Mouse (Mus musculus): ENCODE data around the gene Ece2. TPM values are rescaled to one million over a fixed set of nuclear protein-coding genes. Genes with fewer than 3 reads are reported as not detected.

Ece2 gene
- total RNA-seq (2017): 0.38 and 3.0 TPM in 2 replicates

DNA sequence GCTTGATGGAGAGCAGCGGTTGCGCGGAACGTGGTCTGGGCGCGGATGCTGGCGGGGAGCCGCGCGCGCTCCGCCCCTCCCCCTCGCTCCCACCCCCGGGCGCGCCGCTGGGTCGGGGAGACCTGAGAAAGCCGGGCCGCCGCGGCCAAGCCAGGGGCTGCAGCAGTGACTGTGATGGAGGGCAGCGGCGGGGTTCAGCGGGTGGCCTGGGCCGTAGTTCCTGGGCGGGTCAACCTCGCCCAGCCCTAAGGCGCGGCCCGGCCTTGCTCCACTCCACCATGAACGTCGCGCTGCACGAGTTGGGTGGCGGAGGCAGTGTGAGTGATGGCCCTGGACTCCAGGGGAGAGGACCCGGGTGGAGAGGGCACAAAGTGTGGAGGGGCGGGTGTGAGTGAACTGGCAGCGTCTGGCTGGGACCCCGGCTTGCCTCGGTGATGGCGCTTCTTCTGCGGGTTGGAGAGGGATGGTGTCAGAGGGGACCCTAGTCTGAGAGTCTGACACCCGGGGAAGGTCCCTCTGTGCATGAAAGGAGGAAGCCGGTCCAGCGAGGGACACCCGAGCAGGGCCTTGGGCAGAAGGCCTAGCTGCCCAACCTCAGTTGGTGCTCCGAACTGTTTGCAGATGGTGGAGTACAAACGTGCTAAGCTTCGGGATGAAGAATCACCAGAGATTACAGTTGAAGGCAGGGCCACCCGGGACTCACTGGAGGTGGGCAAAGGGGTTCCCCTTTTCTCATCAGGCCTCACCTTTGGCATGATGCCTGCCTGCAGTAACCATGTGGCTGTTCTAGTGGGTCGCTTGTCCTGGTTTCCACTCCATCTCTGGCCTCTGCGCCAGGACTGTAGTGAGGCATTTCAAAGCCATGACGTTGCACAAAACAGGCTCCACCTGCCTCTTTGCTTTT lies at the start of gene Ece2:
TSS of gene Ece2 (plus strand) at position 98 of the 904 bp plus-strand sequence.
- ATAC-seq (replicated peaks in 1 of 2; ENCODE audit: insufficient read depth in 1 of 2, low FRiP score in 2 of 2, low TSS enrichment in 1 of 2, low read depth in 1 of 2, poor library complexity in 2 of 2, severe bottlenecking in 2 of 2): peak; percentile 7 to 48; a peak in 2 of 4 replicates

DNA sequence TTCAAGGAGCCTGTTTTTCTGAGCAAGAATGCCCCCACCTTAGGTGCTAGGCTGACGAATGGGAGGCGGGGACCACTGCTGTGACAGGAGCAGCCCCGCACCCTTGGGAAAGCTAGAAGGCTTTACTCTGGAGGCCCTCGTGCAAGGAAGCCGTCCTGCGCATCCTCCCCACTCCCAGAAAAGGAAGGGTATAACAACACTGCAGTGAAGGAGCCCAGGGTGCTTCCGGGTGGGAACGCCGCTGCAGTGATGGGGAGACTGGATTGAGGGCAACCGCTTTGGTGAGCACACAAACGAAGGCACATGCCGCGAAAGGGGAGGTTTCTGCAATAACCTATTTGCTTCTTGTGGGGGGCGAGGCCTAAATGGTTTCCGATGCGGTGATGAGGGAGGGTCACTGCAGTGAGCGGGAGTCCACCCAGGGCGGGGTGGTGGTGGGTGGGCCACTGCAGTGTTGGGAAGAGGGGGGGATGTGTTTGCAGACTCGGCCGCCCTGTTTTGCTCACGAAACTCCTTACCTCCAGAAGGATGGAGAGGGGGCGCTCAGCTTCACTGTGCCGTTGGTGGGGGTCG lies 40.2 kb upstream of the Ece2 start, which contains the start of gene Vwa5b2:
TSS of gene Vwa5b2 (plus strand) at position 106 of the 573 bp plus-strand sequence.
- 0 out of 4 replicates have a peak, but pooled peaks of 1 of the 2 experiments have one; percentile 19 for ATAC-seq (replicated peaks in 1 of 2; ENCODE audit: insufficient read depth in 1 of 2, low FRiP score in 2 of 2, low TSS enrichment in 1 of 2, low read depth in 1 of 2, poor library complexity in 2 of 2, severe bottlenecking in 2 of 2)

DNA sequence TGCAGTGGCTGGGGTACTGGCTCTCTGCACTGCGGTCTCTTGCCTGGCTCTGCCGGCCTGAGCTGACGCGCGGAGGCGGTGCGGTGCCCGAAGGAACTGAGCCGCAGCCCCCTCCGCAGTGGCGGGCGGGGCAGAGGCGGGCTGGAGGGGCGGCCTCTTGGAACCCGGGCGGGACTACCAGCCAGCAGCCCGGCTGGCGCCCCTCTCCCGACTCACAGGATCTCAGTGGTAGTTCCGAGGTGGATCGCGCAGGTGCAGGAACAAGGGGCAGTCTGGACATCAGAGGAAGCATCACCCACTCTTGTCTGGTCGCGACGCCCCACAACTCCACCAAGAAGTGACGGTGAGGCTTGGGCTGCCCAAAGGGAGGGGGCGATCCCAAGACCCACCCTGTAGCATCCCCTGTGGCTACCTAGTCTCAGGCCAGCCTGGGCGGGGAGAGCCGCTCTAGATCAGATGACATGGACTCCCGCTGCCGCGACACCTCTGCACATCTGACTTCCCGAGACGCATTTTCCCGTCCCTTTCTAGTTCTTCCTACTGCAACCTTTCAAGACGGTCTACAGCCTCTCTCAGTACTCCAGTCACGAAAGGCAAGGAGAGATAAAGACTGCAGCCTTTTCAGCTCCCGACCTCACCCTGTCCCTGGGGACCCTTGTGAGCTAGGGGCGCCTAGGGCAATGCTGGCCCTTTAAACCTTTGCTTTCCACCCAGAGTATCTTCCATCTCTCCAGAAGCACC lies 39.5 kb upstream of the Ece2 start:
- ATAC-seq (replicated peaks in 1 of 2; ENCODE audit: insufficient read depth in 1 of 2, low FRiP score in 2 of 2, low TSS enrichment in 1 of 2, low read depth in 1 of 2, poor library complexity in 2 of 2, severe bottlenecking in 2 of 2): peak; percentile 2 to 39; a peak in 1 of 4 replicates

DNA sequence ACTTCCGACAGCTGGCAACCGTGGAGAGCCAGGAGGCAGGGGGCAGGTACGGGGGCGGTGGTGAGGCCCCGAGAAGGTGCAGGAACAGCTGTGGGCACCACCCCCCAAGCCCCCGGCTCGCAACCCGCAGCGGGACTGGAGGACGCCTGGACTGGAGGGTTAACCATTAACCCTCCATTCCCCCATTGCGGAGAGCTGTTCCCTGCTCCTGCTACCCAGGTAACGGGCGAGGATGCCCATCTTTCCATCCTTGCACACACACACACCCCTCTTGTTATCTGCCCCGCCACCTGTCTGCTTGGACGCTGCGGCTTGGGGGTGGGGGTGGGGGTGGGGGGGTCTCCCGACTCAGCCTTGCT lies 39.0 kb upstream of the Ece2 start:
- ATAC-seq (replicated peaks in 1 of 2; ENCODE audit: insufficient read depth in 1 of 2, low FRiP score in 2 of 2, low TSS enrichment in 1 of 2, low read depth in 1 of 2, poor library complexity in 2 of 2, severe bottlenecking in 2 of 2): no peak

DNA sequence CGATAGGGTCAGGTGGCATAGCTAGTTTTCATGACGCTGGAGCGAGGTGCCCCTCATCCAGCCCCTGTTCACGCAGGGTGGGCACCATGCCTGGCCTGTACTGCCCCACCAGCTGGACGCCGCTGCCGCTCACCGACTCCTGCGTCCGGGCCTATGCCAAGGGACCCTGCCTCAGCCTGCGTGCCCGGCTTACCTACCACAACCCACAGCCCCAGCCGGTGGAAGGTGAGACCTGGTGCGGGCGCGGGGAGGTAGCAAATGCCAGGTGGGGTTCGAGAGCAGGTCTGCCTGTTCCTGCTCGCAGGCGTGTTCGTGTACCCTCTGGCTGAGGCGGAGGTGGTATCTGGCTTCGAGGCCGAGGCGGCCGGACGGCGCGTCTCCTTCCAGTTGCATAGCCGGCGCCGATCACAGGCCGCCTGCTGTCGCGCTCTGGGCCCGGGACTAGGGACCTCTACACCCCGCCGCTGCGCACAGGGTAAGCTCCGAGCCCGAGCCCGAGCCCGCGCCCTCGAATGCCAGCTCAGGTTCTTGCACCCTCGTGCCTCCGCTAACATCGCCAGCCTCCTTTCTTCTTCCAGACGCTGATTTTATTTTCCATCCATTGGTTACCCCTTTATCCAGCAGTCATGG lies 38.4 kb upstream of the Ece2 start:
- no peak for ATAC-seq (replicated peaks in 1 of 2; ENCODE audit: insufficient read depth in 1 of 2, low FRiP score in 2 of 2, low TSS enrichment in 1 of 2, low read depth in 1 of 2, poor library complexity in 2 of 2, severe bottlenecking in 2 of 2)

DNA sequence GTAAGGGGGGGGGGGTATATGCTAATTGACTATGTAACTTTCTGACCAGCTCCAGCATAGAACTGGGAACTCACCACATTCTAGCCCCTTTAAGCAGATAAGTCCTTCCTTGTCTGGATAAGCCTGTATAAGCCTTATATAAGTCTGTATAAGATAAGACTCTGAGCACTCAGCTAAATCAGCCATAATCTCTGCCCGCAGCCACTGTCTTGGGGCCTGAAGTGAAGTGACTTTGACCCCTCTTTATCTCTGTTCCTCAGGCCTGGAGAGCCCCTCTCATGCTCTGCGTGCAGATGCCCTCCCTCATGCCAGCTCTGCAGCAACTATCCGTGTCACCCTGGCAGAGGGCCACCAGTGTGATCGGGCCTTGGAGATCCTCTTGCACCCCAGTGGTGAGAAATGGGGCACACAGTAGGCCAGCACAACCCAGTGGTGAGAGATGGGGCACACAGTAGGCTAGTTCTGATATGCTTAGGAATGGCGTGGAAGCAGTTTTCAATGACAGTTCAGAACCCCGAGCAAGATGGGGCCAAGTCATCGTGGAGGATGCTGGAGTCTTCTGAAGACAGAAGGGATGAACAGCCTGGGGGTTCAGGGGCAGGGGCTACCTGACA lies 34.5 kb upstream of the Ece2 start:
- ATAC-seq (replicated peaks in 1 of 2; ENCODE audit: insufficient read depth in 1 of 2, low FRiP score in 2 of 2, low TSS enrichment in 1 of 2, low read depth in 1 of 2, poor library complexity in 2 of 2, severe bottlenecking in 2 of 2): no peak

DNA sequence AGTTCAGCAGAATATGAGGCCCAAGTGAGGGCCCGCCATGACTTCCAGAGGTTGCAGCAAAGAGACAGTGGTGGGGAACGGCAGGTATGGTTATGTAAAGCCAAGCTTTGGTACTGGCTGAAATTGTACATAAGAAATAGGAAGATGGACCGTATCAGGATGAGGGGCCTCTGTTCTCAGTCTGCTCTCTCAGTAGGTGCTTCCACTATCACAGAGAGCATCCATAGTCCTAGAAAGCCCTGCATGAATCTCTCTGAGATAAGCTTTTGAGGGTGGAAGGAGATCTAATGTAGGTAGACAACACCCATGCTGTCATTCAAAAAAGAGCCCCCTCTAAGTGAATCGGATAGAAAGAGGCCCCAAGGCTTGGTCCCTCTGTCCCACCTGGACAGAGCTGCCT lies 33.9 kb upstream of the Ece2 start:
- ATAC-seq (replicated peaks in 1 of 2; ENCODE audit: insufficient read depth in 1 of 2, low FRiP score in 2 of 2, low TSS enrichment in 1 of 2, low read depth in 1 of 2, poor library complexity in 2 of 2, severe bottlenecking in 2 of 2): no peak

DNA sequence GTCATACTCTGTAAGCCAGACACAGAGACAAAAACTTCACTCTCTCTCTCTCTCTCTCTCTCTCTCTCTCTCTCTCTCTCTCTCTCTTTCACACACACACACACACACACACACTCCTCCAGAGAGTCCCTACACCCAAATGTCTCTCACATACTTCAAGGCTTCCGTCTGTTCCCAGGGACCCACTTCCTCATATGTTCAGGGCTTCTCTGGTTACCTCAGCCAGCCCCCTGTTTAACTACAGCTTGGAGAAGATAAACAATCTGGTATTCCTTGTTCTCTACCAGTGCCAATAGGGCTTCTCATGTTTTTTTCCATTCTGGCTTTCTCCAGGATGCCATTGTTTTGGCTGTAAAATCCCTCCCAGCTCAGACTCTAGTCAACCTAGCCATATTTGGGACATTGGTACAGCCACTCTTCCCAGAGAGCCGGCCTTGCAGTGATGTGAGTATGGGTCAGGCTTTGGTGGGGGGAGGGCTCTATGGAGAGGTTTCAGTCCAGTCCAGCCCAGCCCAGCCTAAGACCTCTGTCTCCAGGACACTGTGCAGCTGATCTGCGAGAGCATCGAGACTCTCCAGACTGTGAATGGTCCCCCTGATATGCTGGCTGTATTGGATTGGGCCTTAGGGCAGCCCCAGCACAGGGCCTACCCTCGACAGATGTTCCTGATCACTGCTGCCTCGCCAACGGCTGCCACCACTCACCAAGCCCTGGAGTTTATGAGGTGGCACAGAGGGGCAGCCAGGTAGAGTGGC lies 32.8 kb upstream of the Ece2 start:
- no peak for ATAC-seq (replicated peaks in 1 of 2; ENCODE audit: insufficient read depth in 1 of 2, low FRiP score in 2 of 2, low TSS enrichment in 1 of 2, low read depth in 1 of 2, poor library complexity in 2 of 2, severe bottlenecking in 2 of 2)

DNA sequence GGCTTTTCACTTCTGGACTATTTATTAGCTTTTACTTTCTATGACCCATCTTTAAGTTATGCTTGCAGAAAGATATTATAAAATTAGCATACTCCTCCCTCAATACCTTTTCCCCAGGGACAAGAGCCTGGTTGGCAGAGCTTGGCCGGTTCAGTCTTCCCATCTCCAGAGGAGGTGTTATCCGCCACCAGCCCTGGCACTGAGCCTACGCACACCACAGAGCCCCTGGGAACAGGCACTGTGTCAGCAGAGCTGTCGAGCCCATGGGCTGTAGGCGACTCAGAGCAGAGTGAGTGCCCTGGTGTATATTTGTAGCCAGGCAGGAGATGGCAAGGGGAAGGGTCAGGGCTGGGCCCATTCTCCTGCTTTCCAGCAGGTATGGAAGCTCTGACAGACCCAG lies 29.1 kb upstream of the Ece2 start:
- ATAC-seq (replicated peaks in 1 of 2; ENCODE audit: insufficient read depth in 1 of 2, low FRiP score in 2 of 2, low TSS enrichment in 1 of 2, low read depth in 1 of 2, poor library complexity in 2 of 2, severe bottlenecking in 2 of 2): no peak

DNA sequence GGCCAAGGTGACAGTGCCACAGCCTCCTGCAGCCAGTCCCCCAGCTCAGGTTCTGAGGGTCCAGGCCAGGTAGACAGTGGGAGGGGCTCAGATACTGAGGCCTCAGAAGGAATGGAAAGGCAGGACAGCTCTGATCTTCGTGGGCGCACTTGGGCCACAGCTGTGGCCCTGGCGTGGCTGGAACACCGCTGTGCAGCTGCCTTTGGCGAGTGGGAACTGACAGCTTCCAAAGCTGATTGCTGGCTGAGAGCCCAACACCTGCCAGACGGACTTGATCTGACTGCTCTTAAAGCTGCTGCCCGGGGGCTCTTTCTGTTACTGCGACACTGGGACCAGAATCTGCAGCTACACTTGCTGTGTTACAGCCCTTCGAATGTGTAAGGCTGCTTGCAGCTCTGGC lies 24.9 kb upstream of the Ece2 start:
- ATAC-seq (replicated peaks in 1 of 2; ENCODE audit: insufficient read depth in 1 of 2, low FRiP score in 2 of 2, low TSS enrichment in 1 of 2, low read depth in 1 of 2, poor library complexity in 2 of 2, severe bottlenecking in 2 of 2): no peak

DNA sequence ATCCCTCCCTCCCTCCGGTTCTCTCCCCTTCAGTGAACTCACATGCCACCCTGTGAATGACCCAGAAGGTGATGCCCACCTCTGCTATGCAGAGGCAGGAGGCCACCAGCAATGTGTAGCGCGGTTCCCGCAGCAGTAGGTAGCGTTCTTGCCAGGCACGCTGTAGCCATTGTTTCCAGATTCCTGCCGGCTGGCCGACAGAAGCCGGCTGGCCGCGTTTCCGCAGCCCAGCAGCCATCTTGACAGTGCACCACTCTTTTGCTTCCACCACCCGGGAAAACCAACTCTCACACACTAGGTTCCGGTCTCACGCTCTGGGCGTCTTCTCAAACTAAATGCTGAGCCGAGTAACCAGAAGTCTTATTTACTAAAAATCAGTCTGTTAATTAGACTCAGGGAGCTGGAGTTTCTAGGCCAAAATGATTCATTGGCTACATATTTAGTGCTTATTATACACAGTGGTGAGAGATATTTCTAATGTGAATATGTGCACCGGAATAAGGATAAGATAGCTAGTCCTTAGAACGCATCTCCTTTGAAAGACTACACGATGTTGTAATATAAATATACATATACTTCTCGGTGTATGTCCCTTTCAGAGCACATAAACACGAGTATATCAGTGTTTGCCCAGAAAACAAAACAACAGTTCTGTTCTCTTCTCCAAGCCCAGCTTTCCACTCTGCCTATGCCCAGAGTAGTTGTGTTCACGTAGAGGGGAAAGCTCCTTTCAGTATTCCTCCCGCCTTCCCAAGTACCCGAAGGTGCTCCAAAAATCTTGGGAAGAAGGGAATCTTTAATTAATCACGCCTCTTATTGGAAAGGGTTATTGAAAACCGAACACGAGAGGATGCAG lies 18.9 kb upstream of the Ece2 start:
- ATAC-seq (replicated peaks in 1 of 2; ENCODE audit: insufficient read depth in 1 of 2, low FRiP score in 2 of 2, low TSS enrichment in 1 of 2, low read depth in 1 of 2, poor library complexity in 2 of 2, severe bottlenecking in 2 of 2): peak; percentile 42 to 82

DNA sequence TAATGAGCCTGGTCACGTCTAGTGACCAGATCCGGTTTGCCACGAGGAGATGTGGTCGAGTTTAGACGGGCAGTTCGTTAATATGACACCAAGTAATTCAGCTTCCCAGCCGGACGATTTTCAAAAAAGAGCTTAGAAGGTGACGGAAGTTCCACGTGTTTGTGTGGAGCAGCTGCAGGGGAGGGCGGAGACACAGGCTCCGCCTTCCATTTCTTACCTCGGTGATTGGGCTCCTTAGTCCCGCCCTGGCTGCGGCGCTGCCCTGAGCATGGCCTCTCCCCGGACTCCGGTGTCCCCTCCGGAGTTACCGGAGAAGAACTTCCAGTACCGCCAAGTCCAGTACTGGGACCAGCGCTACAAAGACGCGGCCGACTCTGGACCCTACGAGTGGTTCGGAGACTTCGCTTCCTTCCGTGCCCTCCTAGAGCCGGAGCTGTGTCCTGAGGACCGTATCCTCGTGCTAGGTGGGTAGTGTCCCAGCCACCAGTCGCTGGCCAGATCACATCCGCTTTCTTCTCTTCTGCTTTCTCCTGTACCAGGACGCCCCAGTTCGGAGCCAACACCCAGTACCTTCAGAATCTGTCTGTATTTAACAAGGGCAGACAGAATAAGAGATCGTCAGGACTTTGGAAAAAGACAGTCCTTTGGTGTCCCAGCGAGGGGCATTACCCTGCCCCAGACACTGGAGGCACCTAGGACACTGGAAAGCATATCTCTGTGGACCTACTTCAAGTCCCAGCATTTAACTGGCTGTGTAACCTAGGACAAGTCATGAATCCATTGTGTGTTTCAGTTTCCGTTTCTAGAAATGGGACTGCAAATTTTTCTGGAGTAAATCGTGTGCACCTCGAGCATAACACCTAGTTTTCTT lies 18.0 kb upstream of the Ece2 start, which contains the start of the genes Eef1akmt4, Gm49333 and Alg3:
TSS of gene Eef1akmt4 (plus strand) at position 237 of the 871 bp plus-strand sequence.
TSS of gene Gm49333 (plus strand) at position 254 of the 871 bp plus-strand sequence.
TSS of gene Alg3 (minus strand) at position 379 of the 871 bp plus-strand sequence.
- peak; percentile 96 to 97 for ATAC-seq (replicated peaks in 1 of 2; ENCODE audit: insufficient read depth in 1 of 2, low FRiP score in 2 of 2, low TSS enrichment in 1 of 2, low read depth in 1 of 2, poor library complexity in 2 of 2, severe bottlenecking in 2 of 2)

DNA sequence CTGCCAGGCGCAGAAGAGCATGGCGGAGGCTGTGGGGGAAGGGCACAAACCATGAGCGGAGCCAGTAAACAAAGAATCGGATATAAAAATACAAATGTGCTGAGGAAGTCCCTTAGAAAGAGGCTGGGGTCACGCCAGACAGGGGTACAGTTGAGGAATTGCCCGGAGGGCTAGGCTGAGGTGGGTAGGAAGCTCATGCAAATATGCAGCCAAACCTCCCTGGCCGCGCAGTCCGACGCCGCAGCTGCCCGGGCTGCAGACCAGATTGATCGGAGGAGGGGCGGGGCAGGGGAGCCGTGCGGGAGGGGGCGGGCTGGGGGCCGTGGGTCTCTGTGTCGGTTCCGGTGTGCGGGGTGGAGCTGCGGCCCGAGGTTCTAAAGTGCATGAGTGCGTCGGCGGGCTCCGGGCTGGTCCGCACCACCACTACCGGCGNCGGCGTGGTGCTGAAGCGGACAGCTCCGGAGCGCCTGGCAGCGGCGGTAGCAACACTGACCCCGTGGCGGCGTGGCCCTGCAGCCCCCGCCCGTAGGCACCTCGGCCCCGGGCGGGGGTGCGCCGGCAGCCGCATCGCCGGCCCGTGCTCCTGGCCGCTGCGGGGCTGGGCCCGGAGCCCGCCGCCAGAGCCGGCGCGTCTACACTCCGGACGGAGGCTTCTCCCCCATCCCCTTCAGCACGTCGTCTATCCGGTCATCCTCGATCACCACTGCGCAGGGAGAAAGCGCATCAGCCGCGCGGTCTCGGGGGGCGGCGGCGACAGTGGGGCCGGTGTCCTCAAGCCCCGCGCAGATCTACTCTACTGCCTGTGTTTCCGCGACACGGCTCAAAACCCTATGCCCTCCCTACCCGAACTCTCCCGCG lies 9.9 kb upstream of the Ece2 start:
- ATAC-seq (replicated peaks in 1 of 2; ENCODE audit: insufficient read depth in 1 of 2, low FRiP score in 2 of 2, low TSS enrichment in 1 of 2, low read depth in 1 of 2, poor library complexity in 2 of 2, severe bottlenecking in 2 of 2): peak; percentile 51 to 52; a peak in 3 of 4 replicates

DNA sequence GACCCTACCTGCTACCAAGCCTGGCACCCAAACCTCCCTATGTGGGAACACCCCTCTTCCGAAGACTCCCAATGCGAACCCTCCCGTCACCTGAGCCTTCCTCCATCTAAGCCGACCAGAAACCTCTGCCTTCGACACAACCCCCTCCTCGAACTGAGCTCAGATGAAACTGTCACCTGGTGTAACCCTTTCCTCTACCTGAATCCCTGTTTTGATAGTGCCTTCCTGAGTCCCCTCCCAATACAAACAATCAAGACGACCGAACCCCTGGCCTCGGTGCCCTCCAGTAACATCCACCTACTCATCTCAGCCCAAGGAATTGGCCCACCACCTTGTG lies 9.3 kb upstream of the Ece2 start:
- ATAC-seq (replicated peaks in 1 of 2; ENCODE audit: insufficient read depth in 1 of 2, low FRiP score in 2 of 2, low TSS enrichment in 1 of 2, low read depth in 1 of 2, poor library complexity in 2 of 2, severe bottlenecking in 2 of 2): no peak

All from hematopoietic stem cell, adult 5-6 weeks (primary cell).